Mouse (Mus musculus) hindbrain, embryonic 10.5 days (tissue): Measurements from ENCODE around the gene Aire. TPM values are rescaled to one million over a fixed set of nuclear protein-coding genes. Genes with fewer than 3 reads are reported as not detected.
"Not testable (repeated sequence)": the region's sequence is repeated elsewhere in the genome, so short reads cannot be mapped to it uniquely, and the experiment has no call there.

Source experiments
- DNase-seq: peaks from one replicate; pipeline ENCODE4 v3.0.0-alpha.2; 2017; ENCODE audit warnings: low spot score
- H3K27ac ChIP-seq: fragments of 300-500 bp; sonication (generic); 2 replicates; pipeline ENCODE4 v1.5.1; 2016; ENCODE audit warnings: mild to moderate bottlenecking, moderate library complexity
- H3K27me3 ChIP-seq: fragments of 300-500 bp; sonication (generic); 2 replicates; pipeline ENCODE4 v1.6.1; 2016; ENCODE audit warnings: mild to moderate bottlenecking; ENCODE audit not compliant: poor library complexity, insufficient read depth, severe bottlenecking
- H3K36me3 ChIP-seq: fragments of 300-500 bp; sonication (generic); 2 replicates; pipeline ENCODE4 v1.6.1; 2016; ENCODE audit warnings: mild to moderate bottlenecking, moderate library complexity
- H3K4me1 ChIP-seq: fragments of 300-500 bp; sonication (generic); replicated peaks from 2 replicates; pipeline ENCODE4 v1.6.1; 2016; ENCODE audit warnings: mild to moderate bottlenecking
- H3K4me3 ChIP-seq: fragments of 300-500 bp; sonication (generic); 2 replicates; pipeline ENCODE4 v1.5.1; 2016; ENCODE audit warnings: mild to moderate bottlenecking, moderate library complexity
- H3K9me3 ChIP-seq: fragments of 300-500 bp; sonication (generic); 2 replicates; pipeline ENCODE4 v1.6.1; 2016; ENCODE audit warnings: mild to moderate bottlenecking, moderate library complexity
- WGBS: fragments of 180-500 bp; shearing (Covaris S2); methylation state at CpG from one replicate; pipeline ENCODE4 v1.1.7; 2016; 5-methylcytosine and 5-hydroxymethylcytosine counted together
- polyA plus RNA-seq: library from polyadenylated mRNA; unstranded; fragments of >200 nt; fragmentation: Nextera tagmentation; extraction: Ambion mirVana; gene quantifications from 2 replicates; pipeline ENCODE4 v1.2.1, GENCODE M21; 2016

Gene Aire
- polyA plus RNA-seq, 1 experiment from 2014 or later: not detected

GRCm38 (mm10) chr10:78042697-78043405 is 559 bp downstream of the Aire start:
- Histone ChIP-seq H3K27me3 (peaks cover 23% of the 10 kb centered on the region), H3K27ac (peak overlapping the region; percentile 65), H3K4me3 (peak overlapping the region; percentile 40), H3K36me3 (no peaks in the 10 kb centered on the region), H3K4me1 (peaks cover 18% of the 10 kb centered on the region), H3K9me3 (no peaks in the 10 kb centered on the region)
- 61% methylated on average over 14 of the region's 14 CpGs for WGBS
- DNase-seq: no peak

DNA sequence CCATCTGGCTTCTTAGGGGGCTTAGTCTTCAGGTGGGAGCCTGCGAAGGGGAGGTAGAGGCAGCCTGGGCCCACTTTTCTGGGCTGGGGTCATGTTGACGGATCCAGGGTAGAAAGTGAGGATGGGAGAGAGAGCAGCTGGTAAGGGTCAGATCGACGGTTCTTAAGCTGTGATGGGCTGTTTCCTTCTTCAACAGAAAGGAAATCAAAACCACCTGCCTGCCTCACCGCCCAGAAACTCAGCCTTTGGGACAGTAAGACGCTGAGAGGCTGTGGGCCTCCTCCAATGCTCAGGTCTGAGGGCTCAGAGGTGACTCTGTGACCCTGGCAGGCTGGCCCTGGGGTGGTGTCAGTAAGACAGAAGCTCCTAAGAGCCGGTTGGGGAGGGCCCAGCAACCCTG is 1.3 kb downstream of the Aire start:
- H3K27me3 ChIP-seq: peaks cover 23% of the 10 kb centered on the region
- H3K9me3 ChIP-seq: no peaks in the 10 kb centered on the region
- H3K4me3 ChIP-seq: no peak overlapping the region
- peaks cover 18% of the 10 kb centered on the region for H3K4me1 ChIP-seq
- no peaks in the 10 kb centered on the region for H3K36me3 ChIP-seq
- 74% methylated on average over 7 of the region's 7 CpGs for WGBS
- DNase-seq: no peak
- no peak overlapping the region for H3K27ac ChIP-seq

GRCm38 (mm10) chr10:78041647-78042046 is 1.8 kb downstream of the Aire start, which contains the start of gene Dnmt3l:
Gene Dnmt3l, plus strand, starts transcription at chr10:78041947.
- H3K4me3 ChIP-seq: no peak within 1 kb of the TSS

GRCm38 (mm10) chr10:78037139-78037538 is 6.3 kb downstream of the Aire start:
- Histone ChIP-seq H3K36me3 (no peaks in the 10 kb centered on the region), H3K4me1 (peaks cover 3% of the 10 kb centered on the region; the same call in 1 of the 2 replicates), H3K27ac (no peak overlapping the region), H3K4me3 (no peak overlapping the region), H3K9me3 (no peaks in the 10 kb centered on the region), H3K27me3 (peaks cover 4% of the 10 kb centered on the region)
- WGBS: 84% methylated on average over 4 of the region's 4 CpGs
- DNase-seq: no peak

More at GRCm38 (mm10) chr10:78041647-78042046, 1.8 kb downstream of the Aire start, which contains the start of gene Dnmt3l:
- H3K9me3 ChIP-seq: no peaks in the 10 kb centered on the region
- no peaks in the 10 kb centered on the region for H3K36me3 ChIP-seq
- H3K27ac ChIP-seq: no peak within 1 kb of the TSS
- H3K4me1 ChIP-seq: peaks cover 18% of the 10 kb centered on the region
- no peak for DNase-seq
- 95% methylated on average over 5 of the region's 5 CpGs for WGBS
- H3K27me3 ChIP-seq: peaks cover 23% of the 10 kb centered on the region

DNA sequence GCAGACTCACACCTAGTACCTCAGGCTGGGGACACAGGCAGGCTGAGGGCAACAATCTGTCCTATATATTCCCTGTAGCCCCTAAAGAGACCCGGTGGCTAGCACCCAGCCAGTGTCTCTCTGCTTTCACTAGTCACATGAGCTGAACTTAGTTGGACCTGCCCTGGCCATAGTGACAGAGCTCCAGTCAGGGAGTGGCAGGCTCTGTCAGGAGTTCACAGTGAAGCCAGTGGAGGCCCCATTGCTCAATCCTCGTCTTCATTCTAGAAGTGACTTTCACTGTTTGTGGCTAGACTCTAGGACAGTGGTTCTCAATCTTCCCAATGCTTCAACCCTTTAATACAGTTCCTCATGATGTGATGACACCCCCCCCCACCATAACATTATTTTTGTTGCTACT is 11.4 kb downstream of the Aire start:
- H3K36me3 ChIP-seq: no peaks in the 10 kb centered on the region
- no peaks in the 10 kb centered on the region for H3K9me3 ChIP-seq
- H3K27me3 ChIP-seq: no peaks in the 10 kb centered on the region
- no peak overlapping the region for H3K27ac ChIP-seq
- WGBS: 83% methylated on average over 2 of the region's 2 CpGs
- no peak for DNase-seq
- H3K4me1 ChIP-seq: no peaks in the 10 kb centered on the region
- no peak overlapping the region for H3K4me3 ChIP-seq

DNA sequence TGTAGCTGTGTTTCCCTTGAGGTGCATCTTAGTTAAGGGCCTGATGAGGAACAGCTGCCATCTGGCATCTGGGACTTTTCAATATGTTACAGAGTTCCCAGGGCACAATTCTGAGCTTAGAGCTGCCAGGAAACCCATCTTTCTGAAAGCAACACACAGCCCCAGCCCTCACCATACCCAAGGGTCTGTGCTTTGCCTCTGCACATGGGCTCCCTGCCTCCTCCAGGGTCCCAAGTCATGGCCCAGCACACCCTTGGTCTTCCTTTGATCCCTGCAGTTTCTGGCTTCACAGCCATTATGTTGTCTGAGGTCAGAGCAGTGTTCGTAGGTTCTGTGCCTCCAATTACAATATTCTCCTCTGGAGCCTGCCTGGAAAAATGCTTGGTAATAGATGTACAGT is 14.3 kb downstream of the Aire start:
- Histone ChIP-seq H3K4me3 (no peak overlapping the region), H3K27me3 (no peaks in the 10 kb centered on the region), H3K9me3 (no peaks in the 10 kb centered on the region), H3K36me3 (no peaks in the 10 kb centered on the region), H3K27ac (no peak overlapping the region), H3K4me1 (no peaks in the 10 kb centered on the region)
- DNase-seq: no peak
- WGBS: 89% methylated on average over 1 of the region's 1 CpGs

GRCm38 (mm10) chr10:78028129-78028528 is 15.3 kb downstream of the Aire start:
- Histone ChIP-seq H3K27me3 (no peaks in the 10 kb centered on the region), H3K4me1 (no peaks in the 10 kb centered on the region), H3K36me3 (no peaks in the 10 kb centered on the region), H3K27ac (no peak overlapping the region), H3K4me3 (no peak overlapping the region), H3K9me3 (no peaks in the 10 kb centered on the region)
- peak; percentile 79 for DNase-seq
- 6% methylated on average over 5 of the region's 5 CpGs for WGBS

GRCm38 (mm10) chr10:78025453-78025852 is 18.0 kb downstream of the Aire start:
- H3K4me1 ChIP-seq, DNase-seq, H3K4me3 ChIP-seq, H3K27ac ChIP-seq, H3K36me3 ChIP-seq, H3K9me3 ChIP-seq, H3K27me3 ChIP-seq: not testable (repeated sequence)
- WGBS: 85% methylated on average over 6 of the region's 8 CpGs

DNA sequence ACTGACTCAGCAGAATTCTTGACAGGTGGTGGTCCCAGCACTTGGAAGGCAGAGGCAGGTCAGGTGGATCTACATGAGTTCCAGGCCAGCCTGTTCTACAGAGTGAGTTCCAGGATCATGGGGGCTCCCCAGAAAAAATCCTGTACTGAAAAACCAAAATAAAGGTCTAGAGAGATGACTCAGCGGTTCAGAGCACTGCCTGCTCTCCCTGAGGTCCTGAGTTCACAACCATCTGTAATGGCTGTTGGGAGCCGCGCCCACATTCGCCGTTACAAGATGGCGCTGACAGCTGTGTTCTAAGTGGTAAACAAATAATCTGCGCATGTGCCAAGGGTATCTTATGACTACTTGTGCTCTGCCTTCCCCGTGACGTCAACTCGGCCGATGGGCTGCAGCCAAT is 23.4 kb downstream of the Aire start:
- WGBS: 95% methylated on average over 7 of the region's 11 CpGs
- H3K4me3 ChIP-seq, DNase-seq, H3K4me1 ChIP-seq, H3K9me3 ChIP-seq, H3K27ac ChIP-seq, H3K36me3 ChIP-seq, H3K27me3 ChIP-seq: not testable (repeated sequence)

- DNase-seq: no peak
- no peak overlapping the region for H3K27ac ChIP-seq
- no peaks in the 10 kb centered on the region for H3K27me3 ChIP-seq
- 0 out of 2 replicates have a peak, but pooled peaks cover 2% of the 10 kb centered on the region for H3K4me1 ChIP-seq
- 82% methylated on average over 4 of the region's 4 CpGs for WGBS
- peaks cover 5% of the 10 kb centered on the region; the same call in 1 of the 2 replicates for H3K9me3 ChIP-seq
- H3K36me3 ChIP-seq: no peaks in the 10 kb centered on the region
- H3K4me3 ChIP-seq: no peak overlapping the region
These were observed 24.1 kb downstream of the Aire start for GRCm38 (mm10) chr10:78019291-78019690.

- Histone ChIP-seq H3K27ac (no peak overlapping the region), H3K9me3 (peaks cover 5% of the 10 kb centered on the region; the same call in 1 of the 2 replicates), H3K4me3 (peak overlapping the region; percentile 41), H3K4me1 (0 out of 2 replicates have a peak, but pooled peaks cover 2% of the 10 kb centered on the region), H3K36me3 (no peaks in the 10 kb centered on the region), H3K27me3 (no peaks in the 10 kb centered on the region)
- WGBS: 21% methylated on average over 19 of the region's 19 CpGs
- DNase-seq: peak; percentile 81
These were observed 24.6 kb downstream of the Aire start for GRCm38 (mm10) chr10:78018797-78019203.

DNA sequence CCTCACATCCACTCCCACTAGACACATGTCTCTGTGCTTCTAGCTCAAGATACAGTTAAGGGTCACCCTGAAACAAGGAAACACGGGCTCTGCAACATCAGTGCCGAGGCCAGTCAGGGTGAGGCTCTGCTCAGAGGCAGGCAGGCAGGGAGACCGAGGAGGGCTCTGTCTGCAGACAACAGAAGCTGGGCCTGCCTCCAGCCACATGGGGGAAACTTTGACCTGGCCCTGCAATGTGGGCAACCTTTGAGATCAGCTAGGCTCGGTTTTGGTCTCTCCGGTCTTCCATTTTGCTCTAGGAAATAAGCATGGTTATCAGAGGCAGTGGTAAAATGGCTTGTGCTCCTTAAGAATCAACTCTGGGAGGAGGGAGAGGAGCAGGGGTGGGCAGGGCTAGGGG is 27.0 kb downstream of the Aire start:
- H3K4me3 ChIP-seq: no peak overlapping the region
- peaks cover 5% of the 10 kb centered on the region; the same call in 1 of the 2 replicates for H3K9me3 ChIP-seq
- no peak overlapping the region for H3K27ac ChIP-seq
- 54% methylated on average over 5 of the region's 5 CpGs for WGBS
- H3K27me3 ChIP-seq: no peaks in the 10 kb centered on the region
- no peak for DNase-seq
- 0 out of 2 replicates have a peak, but pooled peaks cover 2% of the 10 kb centered on the region for H3K4me1 ChIP-seq
- H3K36me3 ChIP-seq: no peaks in the 10 kb centered on the region

DNA sequence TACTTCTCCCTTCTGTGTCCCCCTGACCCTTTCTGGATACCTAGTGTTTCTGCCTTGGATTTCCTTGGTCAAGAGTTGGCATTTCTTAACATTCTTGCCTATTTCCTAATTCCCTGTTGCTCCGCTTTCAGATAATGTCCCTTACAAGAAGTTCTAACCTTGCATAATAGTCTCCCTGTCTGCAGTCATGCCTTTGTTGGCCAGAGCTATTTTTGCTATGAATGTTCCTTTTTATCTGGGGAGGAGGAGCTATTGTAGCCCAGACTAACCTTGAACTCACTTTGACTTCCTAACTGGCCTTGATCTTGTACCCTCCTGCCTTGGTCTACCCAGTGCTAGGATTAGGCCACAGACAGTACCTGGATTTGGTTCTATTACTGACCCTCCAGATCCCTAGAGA is 27.9 kb downstream of the Aire start:
- WGBS: 93% methylated on average over 1 of the region's 1 CpGs
- no peak overlapping the region for H3K4me3 ChIP-seq
- DNase-seq: no peak
- H3K27ac ChIP-seq: no peak overlapping the region
- H3K27me3 ChIP-seq: 0 out of 2 replicates have a peak, but pooled peaks cover 3% of the 10 kb centered on the region
- peaks cover 4% of the 10 kb centered on the region for H3K4me1 ChIP-seq
- H3K9me3 ChIP-seq: peaks cover 5% of the 10 kb centered on the region; the same call in 1 of the 2 replicates
- H3K36me3 ChIP-seq: no peaks in the 10 kb centered on the region
